Mouse (Mus musculus) liver, embryonic 14.5 days (tissue): Measurements from ENCODE around the gene Tdrkh. TPM values are rescaled to one million over a fixed set of nuclear protein-coding genes. Genes with fewer than 3 reads are reported as not detected.

Experiments used
- ATAC-seq: fragments of 200-750 bp; cut with Nextera tagmentation; 2 replicates; pipeline ENCODE4 v1.8.0; 2017; ENCODE audit warnings: moderate number of reproducible peaks, mild to moderate bottlenecking, moderate library complexity; ENCODE audit not compliant: insufficient read depth
- DNase-seq, 3 experiments: peaks; one replicate each; pipeline ENCODE4 v3.0.0-alpha.2; 2012 to 2013; ENCODE audit warnings: low read depth in 3 of 3, low spot score in 3 of 3
- H3K27ac ChIP-seq: fragments of 300-500 bp; sonication (generic); 2 replicates; pipeline ENCODE4 v1.5.1; 2014; ENCODE audit warnings: moderate library complexity, mild to moderate bottlenecking, control low read depth, inconsistent platforms
- H3K27me3 ChIP-seq: fragments of 300-500 bp; sonication (generic); 2 replicates; pipeline ENCODE4 v1.6.1; 2014; ENCODE audit warnings: mild to moderate bottlenecking, low read length, moderate library complexity; ENCODE audit not compliant: control insufficient read depth, insufficient read depth
- H3K36me3 ChIP-seq: fragments of 300-500 bp; sonication (generic); replicated peaks from 2 replicates; pipeline ENCODE4 v1.6.1; 2014; ENCODE audit warnings: low read depth; ENCODE audit not compliant: control insufficient read depth, insufficient read depth
- H3K4me1 ChIP-seq, 2 experiments: fragments of 200-500 bp in 1 of 2; fragments of 300-500 bp in 1 of 2; sonication (generic) in 1 of 2; replicated peaks; 2 replicates each; pipeline ENCODE4 v1.6.1; 2012 to 2014; ENCODE audit warnings: antibody characterized with exemption in 1 of 2, inconsistent platforms in 1 of 2, low read length in 1 of 2; ENCODE audit not compliant: control insufficient read depth in 2 of 2, insufficient read depth in 2 of 2
- H3K4me2 ChIP-seq: fragments of 300-500 bp; sonication (generic); 2 replicates; pipeline ENCODE4 v1.6.1; 2014; ENCODE audit warnings: low read depth, mild to moderate bottlenecking, control low read depth, moderate library complexity
- H3K4me3 ChIP-seq, 2 experiments: fragments of 200-500 bp in 1 of 2; fragments of 300-500 bp in 1 of 2; sonication (generic) in 1 of 2; 2 replicates each; pipeline ENCODE4 v1.5.1; 2012 to 2014; ENCODE audit warnings: low read depth in 2 of 2, low read length in 2 of 2, mild to moderate bottlenecking in 2 of 2, control low read depth in 1 of 2, inconsistent platforms in 1 of 2, moderate library complexity in 1 of 2; ENCODE audit not compliant: insufficient read depth in 1 of 2
- H3K9ac ChIP-seq: fragments of 300-500 bp; sonication (generic); replicated peaks from 2 replicates; pipeline ENCODE4 v1.6.1; 2014; ENCODE audit warnings: mild to moderate bottlenecking, control low read depth, moderate library complexity
- H3K9me3 ChIP-seq: fragments of 300-500 bp; sonication (generic); 2 replicates; pipeline ENCODE4 v1.6.1; 2016; ENCODE audit warnings: low read length, mixed read lengths; ENCODE audit not compliant: control insufficient read depth
- CTCF ChIP-seq: IDR thresholded peaks from 2 replicates; pipeline ENCODE4 v1.5.1; 2016; ENCODE audit warnings: antibody characterized with exemption, low read depth, control low read depth
- EP300 ChIP-seq: IDR thresholded peaks from 2 replicates; pipeline ENCODE4 v1.6.1; 2016; ENCODE audit warnings: antibody characterized with exemption, low read depth
- WGBS: fragments of 180-500 bp; shearing (Covaris S2); extraction: QIAGEN DNeasy Blood & Tissue Kit; methylation state at CpG from one replicate; pipeline ENCODE4 v1.1.7; 2014; ENCODE audit not compliant: insufficient replicate concordance; 5-methylcytosine and 5-hydroxymethylcytosine counted together
- polyA plus RNA-seq, 2 experiments: library from polyadenylated mRNA; depleted of rRNA in 1 of 2; stranded (reverse) in 1 of 2; unstranded in 1 of 2; fragments of >200 nt; fragmentation: Nextera tagmentation in 1 of 2; extraction: Ambion mirVana in 1 of 2; gene quantifications; 2 replicates each; pipeline versions ENCODE4 v1.2.1 to v1.2.3; 2012 to 2014

Tdrkh gene
- polyA plus RNA-seq, 2 experiments = 3.0 to 9.0 TPM

DNA sequence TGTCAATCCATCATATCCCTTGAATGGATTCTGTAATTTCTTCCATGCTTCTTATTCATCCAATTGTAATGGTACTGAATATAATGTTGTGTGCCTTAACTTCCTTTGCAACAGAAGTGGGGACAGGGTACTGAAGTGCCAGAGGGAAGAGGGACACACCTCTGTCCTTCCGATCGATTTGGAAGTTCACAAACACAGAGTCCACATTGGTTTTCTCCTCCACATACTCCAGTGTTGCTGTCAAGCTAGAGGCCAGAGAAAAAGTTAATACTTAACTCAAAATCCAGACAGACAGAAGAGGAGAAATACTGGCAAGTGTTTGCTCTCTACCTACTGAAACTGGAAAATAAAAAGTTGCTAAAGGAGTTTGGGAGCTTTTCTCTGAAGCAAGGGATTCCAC, 21.2 kb downstream of the Tdrkh start:
- ATAC-seq = no peak

DNA sequence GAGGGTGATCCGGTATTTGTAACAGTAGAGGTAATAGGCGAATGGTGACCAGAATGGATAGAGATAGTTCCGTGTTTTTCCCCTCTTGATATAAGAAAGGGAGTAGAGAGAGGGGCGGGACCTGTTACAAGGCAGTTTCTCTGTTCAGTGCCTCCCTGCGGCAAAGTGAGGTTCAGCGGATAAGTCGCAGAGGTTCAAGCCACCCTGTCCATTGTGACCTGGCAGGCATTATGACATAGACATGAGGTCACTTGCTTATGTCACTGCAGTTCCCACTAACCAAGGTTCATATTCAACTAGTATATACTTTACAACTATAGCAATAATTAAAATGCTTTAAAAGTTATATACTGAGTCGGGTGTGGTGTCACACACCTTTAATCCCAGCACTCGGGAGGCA, 23.3 kb downstream of the Tdrkh start:
- Histone ChIP-seq H3K4me1 (no peaks in the 10 kb centered on the region), H3K27me3 (no peaks in the 10 kb centered on the region), H3K36me3 (no peaks in the 10 kb centered on the region), H3K27ac (no peak overlapping the region), H3K9ac (no peak overlapping the region), H3K4me3 (no peak overlapping the region), H3K4me2 (no peak overlapping the region), H3K9me3 (no peaks in the 10 kb centered on the region)
- WGBS = 70% methylated on average over 9 of the region's 9 CpGs
- ATAC-seq (no peak), DNase-seq (no peak)
- no peak for TF ChIP-seq CTCF

More for the DNA sequence above, 21.2 kb downstream of the Tdrkh start:
- TF ChIP-seq EP300 = no peak
- no peak for TF ChIP-seq CTCF
- no peak overlapping the region for H3K4me3 ChIP-seq
- H3K9ac ChIP-seq = no peak overlapping the region
- no peaks in the 10 kb centered on the region for H3K9me3 ChIP-seq
- H3K4me1 ChIP-seq = no peaks in the 10 kb centered on the region
- H3K4me2 ChIP-seq = no peak overlapping the region
- no peak overlapping the region for H3K27ac ChIP-seq
- WGBS = 64% methylated on average over 2 of the region's 2 CpGs
- no peak for DNase-seq
- H3K27me3 ChIP-seq = no peaks in the 10 kb centered on the region
- H3K36me3 ChIP-seq = no peaks in the 10 kb centered on the region

DNA sequence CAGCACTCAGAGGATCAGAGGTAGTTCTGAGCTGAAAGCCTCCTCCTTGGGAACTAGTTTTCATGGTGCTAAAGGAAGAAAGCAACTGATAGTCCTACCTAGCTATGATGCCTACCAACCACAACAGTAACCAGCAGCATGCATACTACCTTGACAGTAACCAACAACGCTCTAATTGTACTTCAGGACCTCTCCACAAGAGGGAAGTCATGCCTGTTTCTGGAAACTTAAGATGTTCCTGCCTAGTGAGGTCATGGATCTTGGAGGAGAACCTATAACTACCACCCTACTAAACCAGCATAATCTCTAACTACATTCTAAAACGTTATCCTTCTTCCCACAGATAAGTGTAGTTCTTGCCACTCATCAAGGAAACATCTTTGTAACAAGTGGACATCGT, 28.1 kb downstream of the Tdrkh start:
- H3K27me3 ChIP-seq = no peaks in the 10 kb centered on the region
- peaks cover 8% of the 10 kb centered on the region for H3K36me3 ChIP-seq
- no peak for ATAC-seq
- H3K9me3 ChIP-seq = no peaks in the 10 kb centered on the region
- no peak overlapping the region for H3K4me3 ChIP-seq
- DNase-seq = no peak
- H3K4me1 ChIP-seq = peaks cover 3 to 4% of the 10 kb centered on the region in 2 experiments; a peak in 2 of 4 replicates
- TF ChIP-seq EP300 = no peak
- TF ChIP-seq CTCF = peak; percentile 23; the same call in 1 of the 2 replicates
- H3K4me2 ChIP-seq = no peak overlapping the region
- no peak overlapping the region for H3K27ac ChIP-seq
- 33% methylated on average over 3 of the region's 3 CpGs for WGBS
- H3K9ac ChIP-seq = no peak overlapping the region

DNA sequence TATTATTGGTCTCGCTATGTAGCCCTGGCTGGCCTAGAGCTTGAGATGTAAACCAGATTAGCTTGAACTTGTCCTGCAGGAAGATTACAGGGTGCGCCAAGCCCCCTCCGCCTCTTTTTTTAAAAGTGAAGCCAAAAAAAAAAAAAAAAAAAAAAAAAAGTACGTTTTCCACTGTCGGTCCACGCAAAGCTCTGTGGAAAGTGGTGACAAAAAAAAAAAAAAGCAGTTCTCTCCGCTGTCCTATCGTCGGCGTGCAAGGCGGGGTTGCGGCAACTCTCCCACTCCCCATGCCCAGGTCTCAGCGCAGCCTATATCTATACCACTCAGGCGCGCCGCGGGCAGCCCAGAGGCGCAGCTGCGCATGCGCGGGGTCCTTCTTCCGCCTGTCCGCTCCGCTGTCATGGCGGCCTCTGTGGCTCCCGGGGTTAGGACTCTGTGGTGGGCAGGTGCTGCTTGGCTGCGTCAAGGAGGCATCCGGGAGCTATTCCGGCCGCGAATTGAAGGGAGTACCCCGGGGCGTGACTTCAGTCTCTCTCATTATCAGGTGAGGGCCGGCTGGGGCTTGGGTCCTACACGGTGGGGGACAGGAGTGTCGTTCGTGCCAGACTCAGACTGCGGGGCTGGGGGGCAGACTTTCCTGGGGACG, 30.0 kb downstream of the Tdrkh start, which contains the start of gene Mrpl9:
TSS of gene Mrpl9 (plus strand) at position 368 of the 646 bp plus-strand sequence.
- TF ChIP-seq CTCF = no peak
- no peak for TF ChIP-seq EP300
- no peaks in the 10 kb centered on the region for H3K9me3 ChIP-seq
- DNase-seq (peak; percentile 81 to 85 (median 84)), ATAC-seq (peak; percentile 99)
- WGBS = under 1% methylated on average over 39 of the region's 39 CpGs
- peak within 1 kb of the TSS; percentile 50; the same call in 1 of the 2 replicates for H3K27ac ChIP-seq
- H3K9ac ChIP-seq = peak within 1 kb of the TSS; percentile 83
- no peaks in the 10 kb centered on the region for H3K27me3 ChIP-seq
- H3K4me1 ChIP-seq = peaks cover 3 to 4% of the 10 kb centered on the region in 2 experiments; a peak in 2 of 4 replicates
- peaks cover 22% of the 10 kb centered on the region for H3K36me3 ChIP-seq
- peak within 1 kb of the TSS; percentile 76 to 97 for H3K4me3 ChIP-seq
- H3K4me2 ChIP-seq = peak within 1 kb of the TSS; percentile 81

DNA sequence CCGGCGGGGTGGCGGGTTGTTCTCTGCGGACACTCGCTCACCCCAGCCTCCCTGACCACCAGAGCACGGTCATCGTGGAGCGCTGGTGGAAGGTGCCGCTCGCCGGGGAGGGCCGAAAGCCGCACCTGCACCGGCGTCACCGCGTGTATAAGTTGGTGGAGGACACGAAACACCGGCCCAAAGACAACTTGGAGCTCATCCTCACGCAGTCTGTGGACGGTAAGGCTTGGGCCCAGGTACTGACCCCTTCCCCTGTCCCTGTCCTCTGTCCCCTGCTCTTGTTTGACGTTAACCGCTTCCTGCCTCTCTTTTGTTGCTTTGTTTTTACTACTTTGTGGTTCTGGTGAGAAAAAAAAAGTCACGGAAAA, 30.5 kb downstream of the Tdrkh start, which contains the start of gene Oaz3:
TSS of gene Oaz3 (minus strand) at position 319 of the 368 bp plus-strand sequence.
- H3K4me2 ChIP-seq = peak within 1 kb of the TSS; percentile 81
- H3K36me3 ChIP-seq = peaks cover 26% of the 10 kb centered on the region
- under 1% methylated on average over 24 of the region's 24 CpGs for WGBS
- DNase-seq (no peak), ATAC-seq (peak; percentile 73; the same call in 1 of the 2 replicates)
- TF ChIP-seq CTCF (no peak), EP300 (no peak)
- peaks cover 3 to 4% of the 10 kb centered on the region in 2 experiments; a peak in 2 of 4 replicates for H3K4me1 ChIP-seq
- peak within 1 kb of the TSS; percentile 83 for H3K9ac ChIP-seq
- no peaks in the 10 kb centered on the region for H3K27me3 ChIP-seq
- H3K27ac ChIP-seq = peak within 1 kb of the TSS; percentile 50; the same call in 1 of the 2 replicates
- H3K4me3 ChIP-seq = peak within 1 kb of the TSS; percentile 76 to 97
- H3K9me3 ChIP-seq = no peaks in the 10 kb centered on the region
